Mouse (Mus musculus): ENCODE data around the gene Hsd11b2.

- TF ChIP-seq EP300 (IDR thresholded peaks at IDR 0.05; ENCODE audit: low read depth) = no peak
- no peak for TF ChIP-seq CTCF (IDR thresholded peaks at IDR 0.05; ENCODE audit: low read depth)
Observed at GRCm38 (mm10) chr8:105573427-105573826, 54.9 kb downstream of the Hsd11b2 start.

Data from liver, embryonic 14.5 days (tissue).